Mouse (Mus musculus): ENCODE measurements at regions not wholly inside any gene's neighbourhood (a gene's known extent, or its start where the extent isn't known, plus 50 kb on each side); places are given as distances from the start of the nearest gene placed in this dataset.

DNA sequence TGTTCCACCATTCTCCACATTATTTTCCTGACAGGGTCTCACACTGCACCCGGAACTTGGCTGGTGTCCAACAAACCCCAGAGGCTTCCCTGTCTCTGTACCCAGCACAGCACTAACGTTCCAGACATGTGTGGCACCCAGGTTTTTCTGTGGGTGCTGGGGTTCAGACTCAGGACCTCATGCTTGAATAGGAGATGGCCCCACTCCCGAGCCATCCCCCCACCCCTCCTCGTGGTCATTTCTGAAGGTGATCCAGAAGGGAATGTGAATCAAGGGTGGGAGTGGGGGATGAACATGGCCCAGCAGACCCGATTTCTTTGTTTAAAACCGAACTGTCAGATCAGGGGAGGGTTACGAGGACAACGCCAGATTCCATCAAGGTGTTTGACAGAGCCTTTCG lies 245.6 kb downstream of the Tbc1d1 start:
- no peak for DNase-seq (ENCODE audit: low read depth, low spot score)

DNA sequence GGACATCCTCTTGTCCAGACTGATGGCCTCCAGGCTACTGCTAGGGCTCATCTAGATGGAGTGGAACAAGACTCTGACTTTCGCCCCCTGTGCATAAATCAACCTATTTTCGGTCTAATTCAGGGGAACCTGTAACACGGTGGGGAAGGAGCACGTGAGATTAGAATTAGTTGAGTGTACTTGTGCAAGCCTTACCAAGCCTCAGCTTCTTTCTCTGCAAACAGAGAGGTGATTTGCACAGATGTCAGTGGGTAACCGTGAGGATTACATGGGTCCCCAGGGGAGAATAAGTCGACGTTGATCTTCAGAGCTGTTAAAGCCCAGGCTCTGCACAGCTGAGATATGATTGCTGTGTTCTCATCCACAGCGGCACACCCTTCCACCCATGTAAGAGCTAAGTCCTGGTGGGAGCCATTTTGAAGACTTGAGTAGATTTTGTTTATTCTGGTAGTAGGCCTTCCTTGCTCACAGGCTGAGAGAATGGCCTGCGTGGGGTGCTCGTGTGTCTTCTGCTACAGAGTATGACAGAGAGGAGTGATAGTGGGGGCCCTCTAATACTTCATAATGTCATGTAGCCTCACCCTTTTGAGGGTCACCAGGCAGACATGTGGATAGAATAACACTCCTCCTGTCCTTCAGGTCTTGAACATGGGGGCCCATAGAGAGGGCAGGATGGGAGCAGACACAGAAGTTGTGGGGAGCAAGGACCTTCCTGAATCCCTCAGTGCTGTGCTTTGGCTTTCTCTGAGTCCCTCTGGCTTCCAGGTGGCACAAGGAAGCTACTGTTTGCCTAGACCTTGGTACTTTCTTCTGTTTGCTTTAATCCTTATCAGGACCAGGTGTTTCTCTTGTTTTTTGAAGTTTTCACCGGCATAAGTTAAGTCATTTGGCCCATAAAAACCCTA lies 247.2 kb downstream of the Tbc1d1 start:
- no peak for DNase-seq (ENCODE audit: low read depth, low spot score)

DNA sequence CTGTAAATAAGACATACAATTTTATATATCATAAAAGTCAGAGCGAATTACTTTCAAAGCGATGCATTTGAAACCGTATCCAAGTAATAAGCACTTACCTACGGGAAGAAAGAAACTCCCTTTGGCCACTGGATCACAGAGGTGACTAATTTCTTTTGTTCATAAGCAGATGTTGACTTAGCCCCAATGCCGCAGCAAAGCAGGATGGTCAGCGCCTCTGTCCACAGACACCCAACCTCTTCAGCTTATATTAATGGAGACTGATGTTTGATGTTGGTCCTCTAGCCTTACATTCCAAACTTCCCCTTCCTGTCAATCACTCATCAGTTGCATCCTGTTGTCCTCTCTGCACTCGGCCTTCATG lies 247.9 kb downstream of the Tbc1d1 start:
- DNase-seq (ENCODE audit: low read depth, low spot score), result no peak

DNA sequence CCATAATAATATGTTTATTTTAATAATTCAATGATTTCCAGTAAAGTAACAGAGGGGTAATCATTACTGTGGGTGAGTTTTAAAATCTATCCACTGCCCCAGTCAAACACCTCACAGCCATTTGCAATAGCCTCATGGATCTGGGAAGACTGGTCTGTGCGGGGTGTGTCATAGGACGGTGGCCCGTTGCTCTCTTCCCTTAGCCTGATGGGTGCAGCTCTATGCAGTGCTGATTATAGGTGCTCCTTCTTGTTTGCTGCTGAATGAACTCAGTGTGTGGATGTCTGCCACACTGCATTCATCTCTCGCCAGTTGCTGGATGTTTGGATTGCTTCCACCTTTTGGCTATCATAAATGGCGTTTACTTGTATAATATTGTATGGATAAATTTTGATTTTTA lies 248.4 kb downstream of the Tbc1d1 start:
- no peak for DNase-seq (ENCODE audit: low read depth, low spot score)

DNA sequence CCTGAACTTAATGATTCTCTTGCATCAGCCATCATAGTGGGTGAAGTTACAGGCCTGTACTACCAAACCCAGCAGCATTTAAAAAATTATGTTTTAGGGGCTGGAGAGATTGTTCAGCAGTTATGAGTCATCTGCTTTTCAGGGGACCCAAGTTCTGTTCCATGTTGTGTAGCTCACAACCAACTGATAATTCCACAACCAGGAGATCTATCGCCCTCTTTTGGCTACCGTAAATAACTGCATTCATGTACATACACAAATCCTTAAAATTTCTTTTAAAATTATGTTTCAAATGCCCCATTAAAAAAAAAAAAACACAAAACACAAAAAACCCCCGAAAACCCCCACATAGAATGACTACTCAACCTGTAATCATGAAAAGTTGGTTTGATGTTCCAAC lies 252.8 kb downstream of the Tbc1d1 start:
- no peak for DNase-seq (ENCODE audit: low read depth, low spot score)

DNA sequence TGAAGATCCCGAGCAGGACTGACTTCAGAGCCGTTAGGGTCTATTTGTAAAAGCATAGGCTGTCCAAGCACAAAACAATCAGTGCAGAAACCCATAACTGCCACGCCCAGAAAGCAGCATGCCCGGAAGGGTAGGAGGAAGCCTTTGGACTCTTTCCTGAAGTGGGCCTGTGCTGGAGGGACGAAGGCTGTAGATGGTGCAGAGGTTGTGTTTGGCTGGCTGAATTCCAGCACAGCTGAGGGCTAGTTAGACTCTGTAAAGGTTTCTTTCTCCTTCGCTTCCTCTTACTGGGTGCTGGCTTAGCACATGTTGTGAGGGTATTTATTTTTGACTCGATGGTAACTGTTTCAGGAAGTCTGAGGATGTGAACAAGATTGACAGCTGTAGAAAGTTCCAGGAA lies 254.5 kb downstream of the Tbc1d1 start:
- DNase-seq (ENCODE audit: low read depth, low spot score), result peak; percentile 45

DNA sequence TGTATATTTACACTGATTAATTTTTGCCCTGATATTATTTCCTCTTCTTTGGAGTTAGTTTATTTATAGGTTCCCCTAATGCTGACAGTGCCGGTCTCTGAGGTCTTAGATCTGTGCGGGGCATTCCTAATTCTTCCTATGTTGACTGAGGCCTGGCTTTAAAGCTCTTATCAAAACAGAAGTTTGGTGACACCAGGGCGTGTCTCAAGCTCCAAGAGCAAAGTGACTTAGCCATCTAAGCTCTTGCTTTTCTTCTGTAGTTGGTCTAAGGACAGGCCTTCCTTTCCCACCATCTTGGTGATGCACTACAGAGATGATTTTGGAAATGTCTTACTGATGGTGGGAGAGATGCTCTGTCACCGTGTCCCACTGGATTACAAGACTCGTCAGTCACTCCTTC lies 258.4 kb downstream of the Tbc1d1 start:
- DNase-seq (ENCODE audit: low read depth, low spot score), result no peak

DNA sequence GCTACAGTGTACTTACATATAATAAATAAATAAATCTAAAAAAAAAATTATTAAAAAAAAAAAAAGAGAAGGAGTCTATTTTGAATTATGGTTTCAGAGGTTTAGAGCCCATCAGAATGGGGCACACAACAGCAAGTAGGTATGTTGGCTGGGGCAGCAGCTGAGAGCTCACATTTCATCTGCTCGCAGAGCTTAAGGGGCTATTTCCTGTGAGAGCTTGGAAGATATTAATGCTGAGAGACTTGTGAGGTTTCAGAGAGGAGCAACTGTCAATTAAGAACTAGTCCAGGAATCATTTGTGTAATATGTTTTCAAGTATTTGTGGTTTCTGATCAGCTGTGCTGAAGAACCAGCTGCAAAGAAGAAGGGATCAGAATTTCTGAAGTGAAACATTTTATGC lies 263.3 kb downstream of the Tbc1d1 start:
- DNase-seq (ENCODE audit: low read depth, low spot score), result no peak

DNA sequence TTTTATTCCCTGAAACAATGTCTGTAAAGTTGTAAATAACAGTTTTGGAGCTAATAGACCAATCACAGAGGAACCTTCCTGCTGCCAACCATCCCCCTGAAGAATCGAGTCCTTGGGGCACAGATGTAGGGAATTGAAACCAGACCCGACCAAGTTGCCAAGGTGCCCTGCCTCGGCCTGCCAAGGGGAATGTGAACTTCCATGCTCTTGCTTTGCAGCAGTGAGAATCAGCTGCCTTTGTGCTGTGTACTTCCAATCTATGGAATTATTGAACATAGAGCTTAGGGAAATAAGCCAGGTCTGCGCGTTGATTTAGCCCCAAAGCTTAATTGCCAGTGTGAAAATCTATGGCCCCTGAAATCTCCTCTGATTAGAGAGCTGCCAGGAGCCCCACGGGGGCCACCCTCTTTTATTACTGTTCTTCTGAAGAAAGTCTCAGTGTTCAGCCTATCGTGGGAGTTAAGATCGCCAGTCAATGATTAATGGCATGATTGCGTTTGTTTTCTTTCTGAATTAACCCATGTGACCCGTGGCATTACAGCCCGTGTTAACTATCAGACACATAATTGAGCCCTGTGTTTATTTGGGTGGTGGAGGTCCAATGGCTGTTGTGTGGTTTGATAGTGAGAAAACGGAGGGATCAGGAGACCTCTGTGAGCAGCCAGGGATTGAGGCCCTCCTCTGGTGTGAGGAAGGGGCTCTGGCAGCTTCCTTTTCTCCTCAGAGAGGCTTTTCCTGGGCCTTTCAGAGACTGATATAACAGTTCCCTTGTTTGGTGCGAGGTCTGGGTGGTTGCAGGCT lies 266.9 kb downstream of the Tbc1d1 start:
- no peak for DNase-seq (ENCODE audit: low read depth, low spot score)

DNA sequence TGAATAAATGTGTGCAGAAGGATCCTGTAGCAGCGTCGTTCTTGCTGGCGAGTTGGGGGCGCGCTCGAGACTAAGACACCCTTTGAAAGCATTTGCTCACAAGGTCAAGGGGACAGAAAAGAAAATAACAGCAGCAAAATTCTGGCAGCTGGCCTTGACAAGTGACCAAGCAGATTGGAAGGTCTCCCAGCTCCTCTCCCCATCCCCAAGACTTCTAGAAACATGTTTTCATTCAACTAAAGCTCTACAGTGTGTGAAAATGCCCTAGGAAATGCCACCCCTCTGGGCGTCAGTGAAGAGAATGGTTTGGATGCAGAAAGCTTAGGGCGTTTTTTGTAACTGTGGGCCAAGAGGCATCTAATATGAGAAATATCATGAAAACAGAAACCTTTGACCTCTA lies 272.7 kb downstream of the Tbc1d1 start:
- no peak for DNase-seq (ENCODE audit: low read depth, low spot score)

DNA sequence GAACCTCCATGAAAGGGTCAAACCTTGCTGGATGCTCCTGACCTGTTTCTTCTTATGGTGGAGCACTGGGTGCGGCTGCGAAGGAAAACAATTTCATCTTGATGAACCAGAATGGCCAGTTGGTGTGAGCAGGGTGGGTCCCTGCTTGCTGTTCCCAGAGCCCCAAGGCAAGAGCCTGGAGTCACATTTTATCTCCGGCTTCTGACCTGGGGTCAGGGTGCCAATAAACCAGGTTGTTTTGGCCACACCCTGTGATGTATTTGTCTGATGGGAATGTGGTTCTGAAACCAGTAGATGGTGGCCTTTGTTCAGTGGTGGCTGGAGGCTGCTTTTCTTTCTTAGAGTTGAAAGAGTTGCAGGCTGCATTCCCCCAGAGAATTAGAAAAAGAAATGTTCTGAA lies 274.4 kb downstream of the Tbc1d1 start:
- DNase-seq (ENCODE audit: low read depth, low spot score), result no peak

DNA sequence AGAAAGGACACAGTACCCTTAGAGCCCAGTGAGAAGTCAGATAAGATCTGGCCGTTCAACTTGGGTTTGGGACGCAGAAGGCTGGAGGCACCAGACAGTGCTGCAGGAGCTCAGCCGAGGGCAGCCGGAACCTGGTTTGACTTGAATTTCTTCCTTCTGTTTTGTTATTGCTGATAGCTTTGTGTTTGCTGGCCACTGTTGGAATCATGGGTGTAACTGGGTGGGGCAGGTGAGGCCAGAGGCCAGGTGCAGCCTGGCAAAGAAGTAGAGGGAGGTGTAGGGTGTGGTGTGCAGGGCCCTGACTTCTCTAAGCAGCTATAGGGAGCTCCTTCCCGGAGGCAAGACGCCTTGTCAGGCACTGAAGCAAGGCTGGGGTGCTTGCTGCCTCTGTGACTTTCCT lies 275.5 kb downstream of the Tbc1d1 start:
- no peak for DNase-seq (ENCODE audit: low read depth, low spot score)

DNA sequence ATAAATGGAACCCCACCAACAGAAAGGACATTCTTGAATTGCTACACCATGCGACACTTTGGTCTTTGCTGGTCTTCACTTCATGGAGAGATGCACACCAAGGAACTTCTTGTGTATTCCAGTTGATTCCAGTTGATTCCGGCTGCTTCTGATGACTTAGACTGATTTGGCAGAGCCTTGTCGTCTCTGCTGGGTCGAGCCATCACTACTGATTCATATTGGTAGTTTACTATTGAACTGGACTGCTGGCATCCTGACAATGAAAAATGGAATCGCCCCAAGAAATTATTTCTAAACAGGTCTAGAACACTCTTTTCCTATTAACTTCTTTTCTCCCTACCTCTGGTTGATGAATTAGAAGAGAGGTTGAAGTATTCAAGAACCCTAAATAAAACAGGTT lies 277.7 kb downstream of the Tbc1d1 start:
- DNase-seq (ENCODE audit: low read depth, low spot score), result no peak

DNA sequence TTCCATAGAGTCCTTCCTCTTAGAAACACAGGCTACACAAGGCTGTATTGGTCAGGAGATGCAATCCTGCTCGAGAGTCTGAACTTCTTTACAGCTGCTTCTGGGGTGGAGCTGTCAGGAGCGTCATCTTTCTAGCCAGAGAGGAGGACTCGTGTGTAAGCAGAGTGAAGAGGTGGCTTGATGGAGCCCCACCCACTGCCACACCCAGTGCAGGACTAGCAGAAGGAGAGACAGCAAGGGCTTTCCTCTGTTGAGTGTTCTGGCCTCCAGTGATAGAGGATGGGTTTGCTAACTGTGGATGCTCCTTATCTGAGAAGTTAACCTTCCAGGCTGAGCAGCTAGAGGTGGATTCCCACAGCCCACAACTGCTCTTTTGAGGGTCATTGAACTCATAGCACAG lies 279.4 kb downstream of the Tbc1d1 start:
- DNase-seq (ENCODE audit: low read depth, low spot score), result no peak

DNA sequence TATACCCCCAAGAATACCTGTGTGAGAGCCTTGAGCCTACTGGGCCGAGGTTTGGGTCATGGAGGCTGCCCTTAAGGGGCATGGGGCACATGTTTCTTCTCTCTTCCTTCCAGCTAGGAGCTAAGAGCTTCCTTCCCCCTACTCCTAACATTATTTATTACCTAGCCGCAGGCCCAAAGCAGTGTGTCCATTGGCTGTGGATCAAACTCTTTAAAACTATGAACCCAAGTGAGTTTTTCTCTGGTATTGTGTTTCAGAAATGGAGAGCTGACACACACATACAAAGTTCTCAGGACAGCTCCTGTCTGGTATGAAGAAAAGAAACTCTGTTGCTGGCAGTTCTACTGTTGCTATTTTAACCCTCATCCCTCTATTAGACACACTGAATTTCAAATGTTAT lies 279.9 kb downstream of the Tbc1d1 start:
- no peak for DNase-seq (ENCODE audit: low read depth, low spot score)

DNA sequence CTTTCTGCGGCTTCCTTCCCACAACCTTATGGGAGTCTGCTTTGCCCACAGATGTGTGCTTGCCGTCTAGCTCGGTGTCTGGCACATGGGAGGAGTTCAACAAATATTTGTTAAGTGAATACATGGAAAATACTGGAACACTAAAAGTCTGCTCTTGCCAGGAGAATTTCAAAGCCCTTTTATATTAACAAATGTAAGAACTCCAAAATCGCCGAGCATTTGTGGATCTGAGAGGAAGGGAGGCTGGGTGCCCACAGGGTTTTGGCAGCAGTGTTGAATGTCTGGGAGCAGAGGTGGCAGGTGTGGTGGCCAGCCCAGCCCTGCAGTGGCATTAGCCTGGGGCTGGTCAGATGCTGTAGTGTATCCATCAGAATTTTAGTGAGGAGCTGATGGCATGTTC lies 281.6 kb downstream of the Tbc1d1 start:
- no peak for DNase-seq (ENCODE audit: low read depth, low spot score)

DNA sequence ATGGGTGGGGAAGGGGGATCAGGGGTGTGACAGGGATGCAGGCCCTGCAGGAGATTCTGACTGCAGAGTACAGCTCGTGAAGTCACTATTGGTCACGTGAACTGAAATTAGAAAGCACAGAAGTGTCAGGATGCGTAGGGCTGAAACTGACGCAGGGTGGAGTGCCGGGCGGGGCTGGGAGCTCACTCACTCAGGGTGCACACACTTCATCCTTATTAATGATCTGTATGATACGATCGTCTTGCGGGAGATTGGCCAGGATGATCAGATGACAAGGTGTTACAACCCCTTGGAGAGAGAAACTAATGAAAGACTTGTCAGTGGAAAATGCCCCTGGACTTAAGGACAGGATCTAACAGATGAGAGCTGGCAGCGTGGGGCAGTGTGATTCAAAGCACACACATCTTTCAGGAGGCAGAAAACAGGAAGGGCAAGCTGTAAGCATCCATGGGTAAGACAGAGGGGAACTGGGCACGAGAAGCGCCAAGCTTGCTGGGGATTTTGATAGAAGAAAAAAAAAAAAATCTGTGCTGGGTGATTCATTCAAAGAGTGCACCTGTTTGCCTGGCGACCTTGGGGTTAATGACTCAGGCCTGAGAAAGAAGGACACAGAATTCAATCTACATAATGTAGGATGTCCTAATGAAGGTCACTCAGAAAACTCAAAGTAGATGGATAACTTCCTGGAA lies 282.5 kb downstream of the Tbc1d1 start:
- DNase-seq (ENCODE audit: low read depth, low spot score), result no peak

DNA sequence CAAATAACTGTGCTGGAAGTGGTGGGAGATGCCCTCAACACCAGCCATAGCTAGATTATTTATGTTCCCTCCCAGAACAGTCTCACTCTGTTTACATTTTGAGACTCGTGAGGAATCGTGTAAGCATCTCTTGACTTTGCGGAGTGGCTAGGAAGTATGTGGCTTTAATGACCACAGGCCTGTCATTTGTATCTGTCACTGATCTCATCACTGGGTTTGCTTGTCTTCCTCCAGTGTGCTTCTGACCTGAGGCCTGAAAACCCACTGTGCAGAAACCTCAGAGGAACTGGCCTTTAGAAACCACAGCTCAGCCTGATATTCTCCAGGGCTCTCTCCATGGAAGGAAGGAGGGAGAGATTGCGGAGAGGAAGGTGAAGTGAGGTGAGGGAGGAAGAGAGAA lies 291.7 kb downstream of the Tbc1d1 start:
- DNase-seq (ENCODE audit: low read depth, low spot score), result no peak

DNA sequence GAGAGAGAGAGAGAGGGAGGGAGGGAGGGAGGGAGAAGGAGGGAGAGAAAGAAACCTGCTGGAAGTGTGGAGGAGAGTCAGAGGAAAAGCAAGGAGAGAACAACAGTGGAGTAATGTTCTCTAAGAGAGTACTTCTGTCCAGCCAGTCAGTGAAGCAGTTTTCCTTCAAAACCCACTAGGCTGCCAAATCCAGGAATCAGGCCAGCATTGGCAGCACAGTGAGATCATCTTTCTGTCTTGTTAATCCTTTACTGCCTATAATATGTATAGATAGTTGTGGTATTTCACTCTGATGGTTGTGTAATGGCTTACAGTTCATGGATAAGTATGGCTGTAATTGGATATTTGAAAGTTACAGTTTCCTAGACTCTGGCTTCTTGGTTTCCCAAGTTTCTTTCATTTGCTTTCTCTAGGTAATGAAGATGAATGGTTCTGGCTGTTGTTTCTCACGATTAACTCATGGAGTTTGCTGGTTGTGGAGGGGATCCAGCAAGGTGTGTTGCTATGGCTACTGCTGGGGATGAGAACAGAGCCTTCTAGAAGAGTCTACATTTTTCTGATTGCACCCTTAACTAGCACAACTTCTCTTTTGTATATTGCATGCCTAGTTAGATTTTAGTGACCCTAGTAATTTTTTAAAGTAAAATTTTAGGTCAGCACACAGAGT lies 296.7 kb downstream of the Tbc1d1 start:
- DNase-seq (ENCODE audit: low read depth, low spot score), result peak; percentile 8

DNA sequence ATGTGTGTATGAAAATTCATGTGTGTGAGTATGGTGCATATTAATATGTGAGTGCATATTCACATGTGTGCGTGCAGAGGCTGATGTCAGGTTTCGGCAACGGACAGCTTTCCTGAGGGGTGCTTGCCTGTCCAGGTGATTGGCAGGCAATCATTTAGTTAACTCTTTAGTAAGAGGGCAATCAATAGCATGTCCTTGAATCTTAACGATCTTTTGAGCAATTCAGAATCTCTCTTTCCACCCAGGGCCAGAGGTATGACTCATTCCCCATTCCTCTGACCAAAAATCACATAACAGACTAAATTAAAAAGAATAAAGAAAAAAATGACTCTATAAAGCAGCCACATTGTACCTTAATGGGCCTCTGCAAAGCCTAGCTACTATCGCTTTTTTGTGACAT lies 303.7 kb downstream of the Tbc1d1 start:
- no peak for DNase-seq (ENCODE audit: low read depth, low spot score)

DNA sequence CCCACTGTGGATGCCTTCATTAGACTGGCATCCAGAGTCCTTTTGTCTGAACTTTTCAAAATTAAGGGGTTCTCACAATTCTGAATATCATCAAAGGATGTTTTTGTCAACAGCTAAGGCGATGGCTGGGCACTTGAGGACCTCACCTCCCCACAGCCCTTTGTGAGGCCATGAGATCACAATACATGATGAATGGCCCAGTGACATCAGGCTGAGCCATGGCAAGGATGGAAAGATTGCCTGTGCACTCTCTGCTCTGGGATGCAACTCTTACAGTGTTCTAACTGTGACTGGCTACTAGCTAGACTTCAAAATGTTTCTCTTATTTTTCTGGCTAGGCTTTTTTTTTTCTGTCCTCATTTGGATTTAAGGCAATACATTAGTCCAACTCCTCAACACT lies 304.8 kb downstream of the Tbc1d1 start:
- DNase-seq (ENCODE audit: low read depth, low spot score), result no peak

DNA sequence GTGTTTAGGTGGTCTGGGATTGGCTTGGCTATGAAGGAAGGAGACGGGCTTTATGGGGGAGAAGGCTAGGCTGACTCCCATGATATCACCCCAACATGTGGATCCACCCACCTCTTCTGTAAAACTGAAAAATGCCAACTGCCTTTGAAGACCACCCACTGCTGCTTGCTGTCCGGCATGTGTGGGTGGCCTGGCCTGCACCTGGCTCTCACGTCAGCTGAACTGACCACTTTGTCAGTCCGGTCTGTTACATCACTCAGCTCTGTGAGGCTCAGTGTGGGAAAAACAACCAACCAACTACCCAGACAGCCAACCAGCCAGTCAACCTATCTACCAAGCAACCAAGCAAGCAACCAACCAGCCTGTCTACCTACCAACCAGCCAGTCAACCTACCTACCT lies 305.5 kb downstream of the Tbc1d1 start:
- DNase-seq (ENCODE audit: low read depth, low spot score), result no peak
